Mouse (Mus musculus) cortical plate, adult 2 months (tissue): ENCODE measurements at regions not wholly inside any gene's neighbourhood (a gene's known extent, or its start where the extent isn't known, plus 50 kb on each side); places are given as distances from the start of the nearest gene placed in this dataset.

ENCODE experiments used
- CTCF ChIP-seq: fragments of 200-500 bp; IDR thresholded peaks from 2 replicates; pipeline ENCODE4 v1.5.1; 2011; ENCODE audit warnings: mild to moderate bottlenecking, control low read depth, low read length; ENCODE audit not compliant: insufficient read depth; ENCODE audit errors: extremely low read depth
- POLR2A ChIP-seq: fragments of 200-500 bp; IDR thresholded peaks from 2 replicates; pipeline ENCODE4 v1.6.1; 2011; ENCODE audit warnings: mild to moderate bottlenecking, low read length, control low read depth; ENCODE audit not compliant: insufficient read depth; ENCODE audit errors: extremely low read depth

- TF ChIP-seq POLR2A = no peak
- TF ChIP-seq CTCF = no peak
These were observed 250.4 kb downstream of the Rassf9 start for GRCm38 (mm10) chr10:102762378-102762777.
